Mouse (Mus musculus) lung, embryonic 14.5 days (tissue): ENCODE measurements around the gene Zdhhc23. TPM values are rescaled to one million over a fixed set of nuclear protein-coding genes. Genes with fewer than 3 reads are reported as not detected.

Experiments used
- ATAC-seq: fragments of 200-750 bp; cut with Nextera tagmentation; 2 replicates; pipeline ENCODE4 v1.8.0; 2017; ENCODE audit warnings: mild to moderate bottlenecking, moderate TSS enrichment, moderate library complexity; ENCODE audit not compliant: insufficient read depth
- DNase-seq: peaks from one replicate; pipeline ENCODE4 v3.0.0-alpha.2; 2015
- H3K27ac ChIP-seq: fragments of 300-500 bp; sonication (generic); 2 replicates; pipeline ENCODE4 v1.5.1; 2014; ENCODE audit warnings: low read depth, mild to moderate bottlenecking, moderate library complexity
- H3K27me3 ChIP-seq: fragments of 300-500 bp; sonication (generic); 2 replicates; pipeline ENCODE4 v1.6.1; 2014; ENCODE audit warnings: low read length, control low read depth; ENCODE audit not compliant: insufficient read depth
- H3K36me3 ChIP-seq: fragments of 300-500 bp; sonication (generic); 2 replicates; pipeline ENCODE4 v1.6.1; 2014; ENCODE audit warnings: control low read depth; ENCODE audit not compliant: insufficient read depth
- H3K4me1 ChIP-seq: fragments of 300-500 bp; sonication (generic); 2 replicates; pipeline ENCODE4 v1.6.1; 2014; ENCODE audit warnings: antibody characterized with exemption, control low read depth; ENCODE audit not compliant: insufficient read depth
- H3K4me2 ChIP-seq: fragments of 300-500 bp; sonication (generic); 2 replicates; pipeline ENCODE4 v1.6.1; 2014; ENCODE audit warnings: mild to moderate bottlenecking
- H3K4me3 ChIP-seq: fragments of 300-500 bp; sonication (generic); 2 replicates; pipeline ENCODE4 v1.5.1; 2014; ENCODE audit warnings: low read depth, low read length
- H3K9ac ChIP-seq: fragments of 300-500 bp; sonication (generic); 2 replicates; pipeline ENCODE4 v1.6.1; 2014
- H3K9me3 ChIP-seq: fragments of 300-500 bp; sonication (generic); 2 replicates; pipeline ENCODE4 v1.6.1; 2016; ENCODE audit warnings: low read depth, low read length, control low read depth
- CTCF ChIP-seq: IDR thresholded peaks from 2 replicates; pipeline ENCODE4 v1.5.1; 2016; ENCODE audit warnings: antibody characterized with exemption, low read depth
- WGBS: fragments of 180-500 bp; shearing (Covaris S2); extraction: QIAGEN DNeasy Blood & Tissue Kit; methylation state at CpG from one replicate; pipeline ENCODE4 v1.1.7; 2014; 5-methylcytosine and 5-hydroxymethylcytosine counted together
- polyA plus RNA-seq: library from polyadenylated mRNA; unstranded; fragments of >200 nt; fragmentation: Nextera tagmentation; extraction: Ambion mirVana; gene quantifications from 2 replicates; pipeline ENCODE4 v1.2.1, GENCODE M21; 2014

Gene Zdhhc23
- polyA plus RNA-seq, 1 experiment from 2014 or later: 2.1 TPM

GRCm38 (mm10) chr16:43986299-43986698, 6.7 kb upstream of the Zdhhc23 start:
- Histone ChIP-seq H3K9ac (no peak overlapping the region), H3K27ac (no peak overlapping the region), H3K9me3 (no peaks in the 10 kb centered on the region), H3K36me3 (no peaks in the 10 kb centered on the region), H3K27me3 (no peaks in the 10 kb centered on the region), H3K4me1 (no peaks in the 10 kb centered on the region), H3K4me2 (no peak overlapping the region), H3K4me3 (no peak overlapping the region)
- WGBS: 89% methylated on average over 4 of the region's 4 CpGs
- TF ChIP-seq CTCF: no peak
- DNase-seq (no peak), ATAC-seq (no peak)

GRCm38 (mm10) chr16:43980110-43980609, 569 bp upstream of the Zdhhc23 start:
- WGBS: 19% methylated on average over 9 of the region's 9 CpGs
- H3K4me1 ChIP-seq: no peaks in the 10 kb centered on the region
- peak overlapping the region; percentile 99 for H3K4me2 ChIP-seq
- peak overlapping the region; percentile 62 for H3K9ac ChIP-seq
- H3K27ac ChIP-seq: no peak overlapping the region
- TF ChIP-seq CTCF: no peak
- no peaks in the 10 kb centered on the region for H3K36me3 ChIP-seq
- ATAC-seq (no peak), DNase-seq (no peak)
- H3K27me3 ChIP-seq: peaks cover 14% of the 10 kb centered on the region
- H3K9me3 ChIP-seq: no peaks in the 10 kb centered on the region
- H3K4me3 ChIP-seq: peak overlapping the region; percentile 65

GRCm38 (mm10) chr16:43979010-43979327, 622 bp downstream of the Zdhhc23 start:
- H3K4me2 ChIP-seq: peak overlapping the region; percentile 99
- H3K27ac ChIP-seq: no peak overlapping the region
- ATAC-seq (no peak; the same call in 1 of the 2 replicates), DNase-seq (no peak)
- H3K27me3 ChIP-seq: peaks cover 14% of the 10 kb centered on the region
- 13% methylated on average over 7 of the region's 7 CpGs for WGBS
- H3K4me1 ChIP-seq: no peaks in the 10 kb centered on the region
- no peaks in the 10 kb centered on the region for H3K36me3 ChIP-seq
- H3K9me3 ChIP-seq: no peaks in the 10 kb centered on the region
- TF ChIP-seq CTCF: no peak
- H3K9ac ChIP-seq: peak overlapping the region; percentile 62
- peak overlapping the region; percentile 65 for H3K4me3 ChIP-seq

- Histone ChIP-seq H3K4me1 (no peaks in the 10 kb centered on the region), H3K27ac (no peak overlapping the region), H3K36me3 (no peaks in the 10 kb centered on the region), H3K4me2 (no peak overlapping the region), H3K9ac (no peak overlapping the region), H3K4me3 (no peak overlapping the region), H3K9me3 (no peaks in the 10 kb centered on the region), H3K27me3 (peaks cover 5% of the 10 kb centered on the region)
- no peak for ATAC-seq
- DNase-seq: no peak
- no peak for TF ChIP-seq CTCF
- 80% methylated on average over 22 of the region's 22 CpGs for WGBS
Observed at GRCm38 (mm10) chr16:43973606-43974220, 5.9 kb downstream of the Zdhhc23 start.

GRCm38 (mm10) chr16:43973147-43973546, 6.4 kb downstream of the Zdhhc23 start:
- WGBS: 90% methylated on average over 11 of the region's 11 CpGs
- no peak for TF ChIP-seq CTCF
- ATAC-seq (no peak), DNase-seq (no peak)
- Histone ChIP-seq H3K9ac (no peak overlapping the region), H3K36me3 (no peaks in the 10 kb centered on the region), H3K4me2 (no peak overlapping the region), H3K9me3 (no peaks in the 10 kb centered on the region), H3K27me3 (no peaks in the 10 kb centered on the region), H3K4me1 (no peaks in the 10 kb centered on the region), H3K4me3 (no peak overlapping the region), H3K27ac (no peak overlapping the region)

GRCm38 (mm10) chr16:43972391-43972790, 7.2 kb downstream of the Zdhhc23 start:
- H3K27ac ChIP-seq: no peak overlapping the region
- DNase-seq (no peak), ATAC-seq (no peak)
- no peak overlapping the region for H3K4me3 ChIP-seq
- TF ChIP-seq CTCF: no peak
- H3K9ac ChIP-seq: no peak overlapping the region
- WGBS: 82% methylated on average over 2 of the region's 2 CpGs
- H3K4me1 ChIP-seq: no peaks in the 10 kb centered on the region
- no peaks in the 10 kb centered on the region for H3K9me3 ChIP-seq
- no peaks in the 10 kb centered on the region for H3K36me3 ChIP-seq
- no peaks in the 10 kb centered on the region for H3K27me3 ChIP-seq
- no peak overlapping the region for H3K4me2 ChIP-seq

- Histone ChIP-seq H3K36me3 (no peaks in the 10 kb centered on the region), H3K4me3 (no peak overlapping the region), H3K9ac (no peak overlapping the region), H3K4me2 (no peak overlapping the region), H3K4me1 (no peaks in the 10 kb centered on the region), H3K27me3 (no peaks in the 10 kb centered on the region), H3K27ac (no peak overlapping the region), H3K9me3 (no peaks in the 10 kb centered on the region)
- ATAC-seq (no peak), DNase-seq (no peak)
- WGBS: 46% methylated on average over 9 of the region's 9 CpGs
- TF ChIP-seq CTCF: no peak
Observed at GRCm38 (mm10) chr16:43971741-43972140, 7.8 kb downstream of the Zdhhc23 start.
